Mouse (Mus musculus): ENCODE measurements around the gene Grk1. TPM values are rescaled to one million over a fixed set of nuclear protein-coding genes. Genes with fewer than 3 reads are reported as not detected.

Gene Grk1
- total RNA-seq, 2 experiments from 2014 or later = 0.14 to 0.20 TPM

Other genes with a start within 250 kb of the Grk1 start
- gene Lamp1, start 245.9 kb upstream of the Grk1 start, total RNA-seq (2021) = 100 to 1,000 TPM; 311 to 322 TPM
- gene Grtp1, start 204.5 kb upstream of the Grk1 start, total RNA-seq (2021) = 10 to 100 TPM; 15.2 to 18.9 TPM
- gene Adprhl1, start 150.9 kb upstream of the Grk1 start, total RNA-seq (2021) = 1 to 10 TPM; 1.3 to 4.4 TPM
- gene Dcun1d2, start 117.0 kb upstream of the Grk1 start, total RNA-seq (2021) = 10 to 100 TPM; 17.6 to 17.9 TPM
- gene Tmco3, start 116.9 kb upstream of the Grk1 start, total RNA-seq (2021) = 10 to 100 TPM; 32.0 to 37.0 TPM
- gene Tfdp1, start 66.3 kb upstream of the Grk1 start, total RNA-seq (2021) = 10 to 100 TPM; 94.9 to 95.6 TPM
- gene Atp4b, start 8.3 kb upstream of the Grk1 start, total RNA-seq (2021) = not detected
- 1 to 10 TPM; 1.7 to 3.3 TPM for gene Tmem255b, start 30.1 kb downstream of the Grk1 start, total RNA-seq (2021)
- 100 to 1,000 TPM; 158 to 160 TPM for gene Gas6, start 89.4 kb downstream of the Grk1 start, total RNA-seq (2021)
- gene 1700029H14Rik, start 157.4 kb downstream of the Grk1 start, total RNA-seq (2021) = under 1 TPM; 0.22 to 0.37 TPM

All from adrenal gland, postnatal 4 days (tissue).